Mouse (Mus musculus) spleen, adult 12 weeks (tissue): ENCODE results near the gene Zfp114.
A peak's percentile ranks its signal among the peaks of the same experiment; 100 is the strongest.

Experiments used
- DNase-seq: peaks from one replicate; pipeline ENCODE4 v3.0.0; 2022; ENCODE audit warnings: low spot score

Zfp114 gene

DNA sequence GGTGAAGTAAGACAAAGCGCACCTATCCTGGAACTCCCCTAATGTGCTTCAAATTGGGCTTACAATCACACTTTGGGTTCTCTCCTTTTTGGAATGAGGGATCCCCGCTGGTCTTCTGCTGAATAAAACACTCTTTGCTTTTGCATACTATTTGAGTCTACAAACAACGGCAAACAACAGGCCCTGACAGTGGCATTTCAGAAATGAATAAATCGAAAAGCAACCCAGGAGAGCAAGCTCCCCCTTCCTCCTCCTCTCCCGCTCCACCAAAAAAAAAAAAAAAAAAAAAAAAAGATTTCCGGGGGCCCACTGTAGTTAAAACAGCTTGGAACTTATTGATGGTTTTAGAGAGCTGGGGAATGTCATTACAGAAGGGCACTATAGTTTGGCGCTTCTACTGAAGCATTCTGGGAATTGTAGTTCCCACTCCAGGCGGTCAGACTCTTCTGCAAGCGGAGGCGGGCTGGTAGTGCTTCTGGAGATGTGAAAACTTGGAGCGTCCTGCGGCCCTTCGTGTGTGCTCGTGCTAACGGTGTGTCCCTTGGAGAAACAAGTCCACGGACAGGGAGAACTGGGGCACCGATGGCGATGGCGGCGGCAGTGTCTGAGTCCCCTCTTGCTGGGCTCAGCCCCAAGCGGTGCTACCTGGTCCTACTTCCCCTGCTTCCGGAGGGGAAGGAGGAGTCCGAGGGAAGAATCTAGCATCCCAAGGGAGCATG lies at the start of gene Zfp114:
TSS of gene Zfp114 (plus strand) at position 443 of the 719 bp plus-strand sequence.
- DNase-seq: no peak

DNA sequence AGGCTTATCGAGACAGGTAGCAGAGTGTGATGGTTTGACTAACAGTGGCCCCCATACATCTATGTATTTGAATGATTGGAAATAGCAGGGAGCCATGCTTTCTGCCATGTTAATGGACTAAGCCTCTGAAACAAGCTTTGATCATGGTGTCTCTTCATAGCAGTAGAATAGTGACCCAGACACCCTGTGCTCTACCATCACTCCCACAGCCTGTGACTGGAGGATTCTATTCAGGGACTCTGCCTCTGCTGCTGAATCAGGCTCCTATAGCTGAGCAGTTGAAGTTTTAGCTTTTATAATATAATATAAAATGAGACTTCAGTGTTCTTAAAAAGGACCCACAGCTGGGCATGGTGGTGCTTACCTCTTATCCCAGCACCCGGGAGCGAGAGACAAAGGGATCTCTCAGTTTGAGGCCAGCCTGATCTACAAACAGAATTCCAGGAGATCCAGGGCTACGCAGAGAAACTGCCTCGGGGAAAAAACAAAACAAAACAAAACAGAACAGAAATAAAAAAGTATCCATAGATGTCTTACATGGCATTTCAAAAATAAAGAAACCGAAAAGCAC lies 41.4 kb upstream of the Zfp114 start:
- no peak for DNase-seq

DNA sequence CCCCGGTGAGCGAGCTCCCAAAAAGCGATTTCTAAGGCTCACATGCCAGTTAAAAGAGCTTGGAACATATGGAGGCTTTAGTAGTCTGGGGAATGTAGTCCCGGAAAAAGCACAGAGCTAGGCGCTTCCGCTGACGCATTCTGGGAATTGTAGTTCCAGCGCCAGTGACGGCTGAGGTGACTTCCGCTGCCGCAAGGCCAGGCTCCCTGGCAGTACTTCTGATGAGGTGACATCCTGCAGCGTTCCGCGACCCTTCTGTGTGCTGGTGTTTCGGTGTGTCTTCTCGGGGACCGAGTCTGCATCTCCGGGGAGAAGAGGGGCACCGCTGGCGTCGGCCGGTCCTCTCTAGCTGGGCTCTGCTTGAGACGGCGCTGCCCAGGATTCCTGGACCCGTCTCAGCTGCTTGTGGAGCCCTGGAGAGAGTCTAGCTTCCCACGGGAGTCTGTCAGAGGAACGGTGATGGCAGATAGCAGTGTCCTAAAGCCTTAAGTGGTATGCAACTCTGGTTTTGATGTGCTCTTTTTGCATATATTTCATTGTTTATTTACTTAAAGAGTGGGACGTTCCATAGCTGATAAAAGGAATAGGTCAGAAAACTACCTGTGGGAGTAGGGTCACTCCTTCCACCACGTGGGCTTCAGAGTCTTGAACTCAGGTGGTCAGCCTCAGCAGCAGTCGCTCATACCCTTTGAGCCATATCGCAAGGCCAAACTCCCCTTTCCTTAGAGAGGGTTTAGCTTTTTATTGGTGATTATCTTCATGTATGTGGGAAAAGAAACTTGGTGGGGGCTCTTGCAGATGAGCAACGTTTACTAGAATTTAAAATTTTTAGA lies 40.6 kb upstream of the Zfp114 start, which contains the start of gene Zfp235:
TSS of gene Zfp235 (plus strand) at position 174 of the 833 bp plus-strand sequence.
- DNase-seq: peak; percentile 59

DNA sequence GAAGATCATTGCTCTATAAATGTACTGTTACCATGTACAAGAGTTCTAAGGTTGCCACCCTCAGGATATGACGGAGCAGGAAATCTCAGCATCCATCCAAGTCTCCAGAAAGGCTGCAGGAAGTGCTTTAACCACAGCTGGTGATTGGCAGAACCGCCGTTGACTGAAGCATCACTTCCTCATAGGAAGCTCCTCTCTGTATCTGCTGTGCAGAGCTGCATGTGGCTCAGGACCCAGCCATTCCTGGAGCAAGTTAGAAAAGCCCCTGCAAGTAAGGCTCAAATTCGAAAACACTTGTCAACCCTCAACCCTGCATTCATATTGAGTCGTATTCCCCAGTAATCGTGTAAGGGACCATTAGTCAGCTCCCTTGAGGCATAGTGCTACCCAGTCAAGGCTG lies 32.3 kb upstream of the Zfp114 start:
- no peak for DNase-seq

DNA sequence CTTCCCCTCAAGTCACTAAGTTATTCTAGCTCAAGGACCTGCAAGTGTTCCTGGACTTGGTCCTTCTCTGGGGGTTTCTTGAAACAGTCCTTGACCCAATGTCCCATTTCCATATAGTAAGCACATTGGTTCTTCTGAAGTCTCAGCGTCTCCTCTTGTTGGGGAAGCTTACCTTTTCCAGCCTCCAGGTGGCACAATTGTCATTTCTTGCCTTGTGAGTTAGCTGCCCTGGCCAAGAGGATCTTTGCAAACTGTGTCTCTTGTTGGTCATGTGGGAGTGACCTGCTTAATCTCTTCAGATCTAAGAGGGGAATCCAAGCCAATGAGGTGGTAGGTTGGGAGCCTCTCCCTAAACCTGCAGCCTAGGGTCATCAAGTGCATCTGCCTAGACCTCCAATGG lies 21.6 kb upstream of the Zfp114 start:
- no peak for DNase-seq

DNA sequence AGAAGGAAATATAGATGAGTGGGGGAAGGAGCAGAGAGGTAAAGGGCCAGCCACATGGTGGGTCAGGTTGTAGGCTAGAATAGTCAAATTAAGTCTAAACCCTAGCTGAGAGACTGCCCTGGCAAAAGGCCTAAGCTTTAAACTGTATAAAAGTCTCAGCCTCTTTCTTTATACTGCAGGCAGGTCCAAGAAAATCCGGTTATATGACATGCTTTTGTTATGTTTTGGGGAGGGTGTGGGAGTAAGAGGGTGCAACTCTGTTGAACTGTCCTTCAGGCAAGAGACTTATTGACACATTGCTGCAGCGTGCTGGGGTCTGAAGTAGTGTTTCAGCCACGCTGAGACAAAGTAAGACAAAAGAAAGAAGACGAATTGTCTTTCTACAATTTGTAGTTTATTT lies 2.7 kb upstream of the Zfp114 start:
- DNase-seq: no peak

DNA sequence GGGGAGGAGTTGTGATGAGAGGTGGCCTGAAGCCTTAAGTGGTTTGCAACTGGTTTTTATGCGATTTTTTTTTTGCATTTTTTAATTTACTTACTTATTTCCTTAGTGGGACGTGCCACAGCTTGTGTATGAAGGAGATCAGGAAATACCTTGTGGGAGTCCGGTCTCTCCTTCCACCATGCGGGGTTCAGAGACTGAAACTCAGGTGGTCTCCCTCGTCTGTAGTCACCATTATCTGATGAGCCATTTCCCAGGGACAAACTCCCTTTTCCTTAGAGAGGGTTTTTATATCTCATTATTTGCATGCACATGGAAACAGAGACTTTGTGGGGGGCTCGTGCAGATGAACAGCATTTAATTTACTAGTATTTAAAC lies 464 bp downstream of the Zfp114 start:
- no peak for DNase-seq

DNA sequence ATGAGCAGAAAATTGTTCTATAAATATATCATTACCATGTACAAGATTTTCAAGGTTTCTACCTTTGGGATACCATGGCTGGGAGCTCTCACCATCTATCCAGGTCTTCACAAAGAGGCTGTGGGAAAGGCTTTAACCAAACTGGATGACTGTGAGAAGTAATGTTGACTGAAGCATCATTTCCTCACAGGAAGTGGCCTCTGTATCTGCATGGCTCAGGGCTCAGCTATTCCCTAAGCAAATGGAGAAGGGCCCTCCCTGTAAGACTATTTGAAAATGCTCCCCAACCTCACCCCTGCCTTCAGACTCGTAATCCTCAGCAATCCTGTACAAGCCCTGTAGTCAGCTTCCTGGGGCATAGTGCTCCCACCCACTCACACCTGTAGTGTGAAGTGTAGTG lies 12.8 kb downstream of the Zfp114 start:
- no peak for DNase-seq

DNA sequence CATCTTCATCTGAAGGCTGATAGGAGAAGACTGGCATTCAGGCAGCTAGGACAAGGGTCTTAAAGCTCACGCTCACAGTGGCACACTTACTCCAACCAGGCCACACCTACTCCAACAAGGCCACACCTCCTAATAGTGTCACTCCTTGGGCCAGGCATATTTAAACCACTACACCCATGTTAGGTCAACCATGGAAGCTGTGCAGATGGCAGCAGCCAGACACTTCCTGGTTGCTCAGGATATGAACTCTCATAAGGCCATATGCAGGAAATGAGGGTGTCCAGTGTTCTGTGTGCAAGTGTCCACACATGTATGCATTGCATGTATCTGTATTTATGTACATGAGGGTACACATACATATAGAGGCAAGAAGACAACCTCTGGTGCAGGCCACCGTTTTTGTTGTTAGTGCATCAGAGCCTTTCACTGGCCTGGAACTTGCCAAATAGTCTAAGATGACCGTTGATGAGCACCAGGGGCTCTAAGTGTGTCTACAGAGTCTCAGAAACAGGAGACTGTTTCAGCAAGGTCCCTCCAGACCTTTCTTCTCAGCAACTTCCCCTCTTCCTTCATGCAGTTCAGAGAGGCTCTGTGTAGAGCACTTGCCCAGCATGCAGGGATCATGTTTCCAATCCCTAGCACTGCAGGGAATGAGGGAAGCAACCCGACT lies 14.2 kb downstream of the Zfp114 start:
- no peak for DNase-seq

DNA sequence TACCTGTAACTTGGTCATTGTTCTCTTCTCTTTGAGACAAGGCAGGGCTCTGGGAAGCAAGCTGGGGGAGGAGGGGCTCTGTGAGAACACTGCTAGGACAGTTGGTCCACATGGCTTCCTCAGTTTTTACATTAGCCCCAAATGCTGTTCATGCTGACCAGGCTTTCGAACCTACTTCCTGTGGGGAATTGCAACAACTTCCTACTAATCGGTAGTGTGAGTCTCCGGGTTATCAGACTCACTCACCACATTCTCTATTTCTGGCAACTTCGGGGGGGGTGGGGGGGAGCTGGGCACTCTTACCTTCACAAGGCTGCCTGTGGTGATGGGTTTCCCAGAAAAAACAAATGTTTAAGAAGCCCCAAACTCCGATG lies 14.7 kb downstream of the Zfp114 start:
- DNase-seq: no peak

DNA sequence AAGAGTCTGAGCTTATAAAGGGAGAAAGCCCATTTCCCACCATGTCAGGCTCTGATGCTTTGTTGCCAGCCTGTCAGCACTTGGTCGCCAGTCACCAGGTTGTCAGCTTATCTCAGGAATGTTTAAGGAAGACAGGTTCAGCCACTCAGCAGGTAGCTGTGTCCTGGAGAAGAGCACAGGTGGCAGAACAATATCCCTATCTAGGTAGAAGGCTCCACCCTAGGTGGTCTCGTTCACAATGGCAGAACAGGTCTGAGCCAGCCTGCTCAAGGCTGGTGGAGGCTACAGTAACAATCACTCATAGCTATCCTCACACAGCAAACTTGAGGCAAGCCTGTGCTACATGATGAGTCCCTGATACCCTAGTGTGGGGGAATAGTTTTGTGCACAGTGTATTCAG lies 16.5 kb downstream of the Zfp114 start:
- no peak for DNase-seq

DNA sequence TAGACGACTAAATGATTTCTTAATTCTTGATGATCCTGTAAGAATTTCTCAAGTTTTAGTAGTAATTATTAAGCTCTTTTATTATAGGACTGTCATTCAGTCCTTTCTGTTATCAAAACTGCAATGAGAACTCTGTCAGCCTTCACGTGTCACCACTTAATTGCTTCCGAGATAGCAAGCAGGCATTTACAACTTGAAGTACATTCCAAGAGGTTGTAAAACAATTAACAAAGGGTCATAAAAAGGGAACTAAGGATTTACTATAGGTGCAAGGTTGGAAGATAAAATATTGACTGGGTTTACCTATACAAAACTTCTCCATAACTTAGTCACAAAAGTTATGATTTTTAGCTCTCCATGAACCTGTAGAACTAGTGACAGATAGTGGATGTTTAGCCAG lies 18.3 kb downstream of the Zfp114 start:
- DNase-seq: no peak

DNA sequence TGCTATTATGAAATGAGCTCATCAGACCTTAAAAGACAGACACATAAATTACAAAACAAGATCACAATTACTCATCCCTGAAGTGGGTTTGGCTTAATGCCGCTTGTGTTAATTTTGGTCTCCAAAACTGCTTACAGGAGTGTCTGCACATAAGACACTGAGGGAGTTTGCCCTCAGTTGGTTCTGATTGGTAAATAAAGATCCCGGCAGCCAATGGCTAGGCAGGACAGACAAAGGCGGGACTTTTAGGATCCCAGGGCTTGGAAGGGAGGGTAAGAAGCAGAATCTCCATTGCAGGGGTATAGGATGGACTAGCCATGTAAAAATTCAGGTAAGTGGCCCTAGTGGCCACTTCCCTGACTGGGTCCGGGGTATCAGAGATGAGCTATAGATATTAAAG lies 22.1 kb downstream of the Zfp114 start:
- no peak for DNase-seq

DNA sequence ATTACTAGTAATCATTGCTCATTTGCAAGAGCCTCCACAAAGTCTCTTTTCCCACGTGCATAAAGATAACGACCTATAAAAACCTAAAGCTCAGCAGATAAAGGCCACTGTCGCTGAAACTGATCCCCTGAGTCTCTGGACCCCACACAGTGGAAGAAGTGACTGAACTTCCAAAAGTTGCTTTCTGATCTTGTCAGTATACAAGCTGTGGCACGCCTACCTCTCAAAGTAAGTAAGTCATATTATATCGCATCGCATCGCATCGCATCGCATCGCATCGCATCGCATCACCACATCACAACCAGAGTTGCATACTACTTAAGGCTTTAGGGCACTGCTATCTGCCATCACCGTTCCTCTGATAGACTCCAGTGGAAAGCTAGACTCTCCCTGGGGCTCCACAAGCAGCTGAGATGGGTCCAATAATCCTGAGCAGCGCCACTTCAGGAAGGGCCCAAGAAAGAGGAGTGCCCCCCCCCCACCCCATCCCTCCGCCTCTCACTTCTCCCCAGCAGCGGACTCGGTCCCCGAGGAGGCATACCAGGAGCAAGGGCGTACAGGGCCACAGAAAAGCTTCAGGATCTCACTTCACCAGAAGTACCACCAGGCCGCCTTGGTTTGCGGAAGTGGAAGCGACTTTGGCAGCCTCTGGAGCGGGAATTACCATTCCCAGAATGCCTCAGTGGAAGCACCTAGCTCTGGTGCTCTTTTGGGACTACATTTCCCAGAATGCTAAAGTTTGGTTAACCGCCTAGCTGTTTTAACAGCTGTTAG lies 32.8 kb downstream of the Zfp114 start:
- no peak for DNase-seq

DNA sequence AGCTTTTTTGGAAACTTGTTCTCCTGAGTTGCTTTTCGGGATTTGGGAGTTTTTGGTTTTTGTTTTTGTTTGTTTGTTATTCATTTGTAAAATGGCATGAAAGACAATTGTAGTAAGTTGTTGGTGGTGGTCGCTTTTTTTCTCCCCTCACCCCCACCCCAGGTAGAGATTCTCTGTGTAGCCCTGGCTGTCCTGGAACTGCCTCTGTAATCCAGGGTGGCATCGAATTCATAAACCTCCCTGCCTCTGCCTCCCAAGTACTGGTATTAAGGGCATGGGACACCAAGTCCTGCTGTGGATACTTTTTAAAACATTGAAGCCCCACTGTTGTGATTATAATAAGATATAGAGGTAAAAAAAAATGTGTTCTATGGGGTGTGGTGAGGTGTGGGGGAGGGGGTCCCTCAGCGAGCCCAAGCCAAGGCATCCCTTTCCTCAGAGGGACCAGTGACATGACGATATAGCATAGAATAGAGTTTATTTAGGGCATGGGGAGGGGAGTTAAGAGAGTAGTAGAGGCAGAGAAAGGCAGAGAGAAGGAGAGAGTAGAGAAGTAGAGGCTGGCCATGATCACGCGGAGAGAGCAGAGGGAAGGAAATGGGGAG lies 33.5 kb downstream of the Zfp114 start:
- DNase-seq: no peak

DNA sequence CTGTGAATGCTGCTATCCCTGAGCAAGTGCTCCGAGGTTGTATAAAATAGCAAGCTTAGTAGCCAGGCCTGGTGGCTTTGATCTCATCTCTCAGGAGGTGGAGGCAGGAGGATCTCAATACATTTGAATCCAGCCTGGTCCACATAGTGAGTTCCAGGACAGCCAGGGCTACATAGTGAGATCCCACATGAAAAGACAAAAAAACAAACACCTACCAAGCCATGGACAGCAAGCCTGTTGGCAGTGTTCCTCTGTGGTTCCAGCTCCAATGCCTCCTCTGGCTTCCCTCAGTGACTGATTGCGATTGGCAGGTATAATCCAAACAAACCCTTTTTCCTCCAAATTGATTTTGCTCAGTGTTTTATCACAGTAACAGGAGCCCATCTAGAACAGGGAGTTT lies 35.4 kb downstream of the Zfp114 start:
- no peak for DNase-seq

DNA sequence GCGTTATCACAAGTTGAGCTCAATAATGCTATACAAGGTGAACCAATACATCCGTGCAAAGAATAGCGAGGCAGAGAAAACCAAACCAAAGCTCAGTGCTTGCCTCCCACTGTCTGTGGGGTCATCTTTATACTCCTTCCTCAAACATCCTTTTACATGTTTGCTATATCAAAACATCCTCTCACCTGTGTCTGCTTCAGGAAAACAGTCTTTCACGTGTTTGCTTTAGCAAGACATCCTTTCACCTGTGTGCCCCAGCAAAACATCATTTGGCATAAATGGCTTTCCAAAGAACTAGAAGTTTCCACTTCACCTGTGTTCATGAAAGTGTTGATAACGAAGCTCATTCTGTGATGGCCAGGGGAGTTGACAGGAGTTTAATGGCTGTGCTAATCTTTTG lies 36.5 kb downstream of the Zfp114 start, which contains the start of gene Zfp111:
TSS of gene Zfp111 (minus strand) at position 101 of the 400 bp plus-strand sequence.
- DNase-seq: no peak
